Mouse (Mus musculus) 3134 (cell line): ENCODE measurements at regions not wholly inside any gene's neighbourhood (a gene's known extent, or its start where the extent isn't known, plus 50 kb on each side); places are given as distances from the start of the nearest gene placed in this dataset.
A peak's percentile ranks its signal among the peaks of the same experiment; 100 is the strongest.

Experiments
- DNase-seq: peaks from one replicate; pipeline ENCODE4 v3.0.0-alpha.2; 2011; ENCODE audit warnings: low spot score; ENCODE audit not compliant: insufficient read length; ENCODE audit errors: extremely low read depth

- DNase-seq, result no peak
These were observed 236.4 kb downstream of the Gm12728 start for GRCm38 (mm10) chr4:106025966-106026637.

- no peak for DNase-seq
These were observed 250.7 kb downstream of the Gm12728 start for GRCm38 (mm10) chr4:106040376-106040775.

- no peak for DNase-seq
These were observed 252.8 kb downstream of the Gm12728 start for GRCm38 (mm10) chr4:106042456-106042855.

- DNase-seq, result no peak
These were observed 254.0 kb downstream of the Gm12728 start for GRCm38 (mm10) chr4:106043661-106044060.

- no peak for DNase-seq
These were observed 258.4 kb downstream of the Gm12728 start for GRCm38 (mm10) chr4:106048053-106048452.

DNA sequence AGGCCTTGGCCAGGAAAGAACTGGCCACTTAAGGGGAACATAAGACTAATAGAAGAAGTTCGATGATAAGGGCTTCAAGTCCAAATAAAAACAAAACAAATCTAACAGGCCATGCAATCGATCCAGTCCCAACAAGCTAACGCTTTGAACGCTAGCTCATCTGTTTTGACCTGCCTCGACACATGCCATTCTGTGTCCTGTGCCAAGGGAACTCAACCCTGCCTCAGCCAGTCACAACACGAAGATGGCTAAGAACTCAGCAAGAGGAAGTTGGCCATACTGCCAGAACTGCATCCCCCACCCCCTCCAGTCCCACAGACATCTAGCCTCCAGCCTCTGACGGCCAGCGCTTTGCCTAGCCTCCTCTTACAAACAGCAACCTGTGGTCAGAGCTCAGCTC lies 259.1 kb downstream of the Gm12728 start:
- DNase-seq, result no peak

- DNase-seq, result no peak
These were observed 260.2 kb downstream of the Gm12728 start for GRCm38 (mm10) chr4:106049880-106050279.

- no peak for DNase-seq
These were observed 260.6 kb downstream of the Gm12728 start for GRCm38 (mm10) chr4:106050297-106050696.

- DNase-seq, result no peak
These were observed 262.5 kb upstream of the Usp24 start for GRCm38 (mm10) chr4:106053496-106053895.

DNA sequence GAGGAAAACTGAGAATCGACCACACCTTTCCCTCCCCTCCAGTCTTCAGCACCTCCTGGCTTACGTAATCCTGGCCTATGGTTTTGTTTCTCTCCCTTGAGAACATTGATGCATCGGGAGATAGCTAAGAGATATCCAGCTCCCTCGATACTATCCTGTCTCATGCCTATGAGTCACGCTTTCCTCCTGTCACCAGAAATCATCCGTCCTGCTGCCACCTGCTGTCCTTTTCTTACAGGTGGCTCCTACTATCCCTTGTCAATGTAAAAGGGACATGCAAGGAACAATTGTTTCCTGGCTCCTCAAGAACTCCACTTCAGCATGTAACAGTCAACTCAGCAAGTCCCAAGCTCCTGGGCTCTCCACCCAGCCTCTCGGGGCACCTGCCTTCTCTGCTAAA lies 261.7 kb upstream of the Usp24 start:
- DNase-seq, result no peak

DNA sequence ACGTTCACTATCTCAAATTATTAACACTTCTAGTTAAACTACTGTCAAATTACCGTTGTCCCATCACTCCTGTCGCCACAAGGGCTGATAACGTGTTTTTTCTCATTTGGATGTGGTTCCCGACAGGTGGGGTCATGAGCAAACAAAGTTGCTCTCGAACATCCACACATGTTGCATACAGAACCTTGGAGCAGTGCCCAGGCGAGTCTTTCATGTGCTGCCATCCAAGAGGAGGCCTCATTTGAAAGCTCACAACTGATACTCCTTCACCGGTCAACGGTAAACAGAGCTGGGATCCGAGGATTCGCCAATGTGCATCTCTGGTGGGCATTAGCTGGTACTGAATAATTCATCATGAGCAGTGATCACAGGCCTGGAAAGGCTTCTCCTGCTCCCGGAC lies 253.4 kb upstream of the Usp24 start:
- no peak for DNase-seq

- DNase-seq, result no peak
These were observed 252.1 kb upstream of the Usp24 start for GRCm38 (mm10) chr4:106063851-106064382.

DNA sequence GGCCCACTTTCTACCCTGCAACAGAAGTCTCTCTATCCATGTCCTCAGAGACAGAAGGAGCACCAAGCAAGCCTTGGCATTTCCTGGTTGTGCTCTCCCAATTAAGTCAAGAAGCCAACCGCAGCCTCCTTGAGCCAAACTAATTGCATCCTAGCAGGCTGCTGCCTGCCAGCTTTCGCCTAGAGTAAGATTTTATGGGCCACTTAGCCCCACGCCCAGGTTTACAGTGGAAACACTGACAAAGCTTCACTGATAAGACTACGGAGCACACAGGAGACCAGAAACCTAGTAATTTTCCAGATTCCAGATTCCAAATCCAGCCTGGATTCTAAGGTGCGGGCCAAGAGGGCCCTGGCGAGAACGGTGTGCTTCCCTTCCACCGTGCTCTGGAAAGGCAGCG lies 249.0 kb upstream of the Usp24 start:
- no peak for DNase-seq

DNA sequence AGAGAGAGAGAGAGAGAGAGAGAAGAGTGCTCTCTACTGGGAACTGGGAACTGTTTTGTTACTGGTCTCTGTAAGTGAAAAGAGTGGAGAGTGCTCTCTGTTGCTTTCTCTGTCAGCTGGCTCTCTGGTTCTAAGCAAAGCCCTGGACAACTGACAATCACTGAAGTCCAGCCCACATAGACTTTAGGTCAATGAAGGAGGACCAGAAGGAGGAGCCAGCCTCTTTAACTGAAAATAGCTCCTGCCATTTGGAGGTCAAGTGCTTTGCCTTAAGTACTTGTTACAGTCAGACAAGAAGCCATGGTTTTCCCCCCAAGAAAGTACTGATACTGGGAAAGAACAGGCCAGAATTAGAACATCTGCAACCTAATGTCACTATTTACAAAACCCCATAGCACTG lies 232.5 kb upstream of the Usp24 start:
- no peak for DNase-seq

DNA sequence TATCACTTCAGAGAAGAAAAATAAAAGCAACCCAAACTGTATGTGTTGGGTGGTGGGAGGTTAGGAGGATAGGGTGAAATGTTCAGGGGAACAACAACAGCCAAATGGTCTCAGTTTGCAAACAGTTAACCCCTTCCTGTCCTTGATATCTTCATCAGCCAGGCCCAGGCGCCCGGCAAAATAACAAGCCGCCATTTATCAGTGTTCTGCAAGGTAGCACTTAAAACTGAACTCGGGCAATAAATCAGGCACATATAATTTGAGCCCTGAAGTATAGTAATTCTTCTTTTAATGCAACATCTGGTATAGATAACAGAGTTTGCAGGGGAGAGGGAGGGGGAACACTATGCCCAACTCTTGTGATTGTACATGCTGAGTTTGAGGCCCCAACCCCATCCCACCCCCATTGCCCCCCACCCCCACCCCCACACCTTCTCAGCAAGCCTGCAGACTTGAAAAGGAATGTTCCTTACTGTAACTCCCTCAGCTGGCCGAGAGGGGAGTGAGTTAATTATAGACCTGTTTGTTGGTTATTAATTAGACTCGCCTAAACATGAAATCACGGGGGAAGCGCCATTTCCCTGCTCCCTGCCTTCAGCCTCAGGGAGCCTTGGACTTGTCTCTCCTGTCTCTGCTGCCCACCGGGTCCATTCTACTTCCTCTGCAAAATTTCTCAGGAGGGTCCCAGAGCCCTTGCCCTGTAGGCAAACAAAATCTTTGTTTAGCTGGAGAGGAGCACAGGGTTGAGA lies 223.9 kb upstream of the Usp24 start:
- no peak for DNase-seq

DNA sequence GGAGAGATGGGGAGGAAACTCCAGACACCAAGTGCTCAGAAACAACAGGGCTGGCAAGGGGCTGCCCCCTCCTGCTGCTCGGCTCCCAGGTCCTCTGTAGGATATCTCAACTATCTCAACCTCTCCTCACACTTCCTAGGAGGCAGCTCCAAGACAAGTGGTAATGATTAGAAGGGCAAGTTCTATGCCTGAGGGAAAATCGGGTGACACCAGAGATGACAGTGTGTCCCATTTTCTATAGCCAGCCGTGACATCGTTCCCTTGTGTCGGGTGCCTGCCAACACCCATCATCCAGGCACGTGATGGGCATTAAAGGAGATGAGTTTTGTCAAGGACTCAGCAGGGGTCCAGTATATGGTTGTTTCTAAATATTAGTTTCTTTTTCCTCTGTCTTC lies 223.3 kb upstream of the Usp24 start:
- DNase-seq, result no peak

DNA sequence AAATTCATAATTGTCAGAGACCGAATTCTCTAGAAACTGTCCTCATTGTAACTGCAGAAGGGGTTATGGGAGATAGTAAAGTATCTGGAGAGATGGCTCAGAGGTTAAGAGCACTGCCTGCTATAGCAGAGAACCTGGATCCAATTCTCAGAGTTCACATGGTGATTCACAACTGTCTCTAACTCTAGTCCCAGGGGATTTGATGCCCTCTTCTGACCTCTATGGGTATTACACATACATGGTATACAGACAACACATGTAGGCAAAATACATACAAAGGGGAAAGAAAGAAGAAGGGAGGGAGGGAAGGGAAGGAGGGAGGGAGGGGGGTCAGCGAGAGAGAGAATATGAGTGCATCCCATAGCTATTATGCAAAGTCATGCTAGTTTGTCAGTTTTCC lies 222.8 kb upstream of the Usp24 start:
- DNase-seq, result no peak

- DNase-seq, result peak; percentile 3
These were observed 221.0 kb upstream of the Usp24 start for GRCm38 (mm10) chr4:106094882-106095556.

- no peak for DNase-seq
These were observed 219.9 kb upstream of the Usp24 start for GRCm38 (mm10) chr4:106096130-106096529.

DNA sequence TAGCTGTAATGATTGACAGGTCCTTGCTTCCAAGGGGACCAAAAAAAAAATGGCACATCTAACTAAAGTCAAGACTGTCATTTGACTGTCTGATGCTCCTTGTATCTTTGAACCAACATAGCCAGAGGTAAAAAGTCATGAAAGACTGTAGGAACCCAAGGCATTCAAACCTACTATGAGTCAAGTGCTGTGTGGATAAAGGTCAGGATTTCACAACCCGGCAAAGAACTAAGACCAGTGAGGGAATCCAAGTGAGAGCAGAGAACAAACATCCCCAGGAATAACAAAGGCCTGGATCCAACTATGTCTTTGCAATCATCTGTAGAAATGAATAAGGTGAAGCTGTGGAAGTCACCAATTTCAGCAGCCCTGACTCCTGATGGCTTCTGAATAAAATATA lies 218.2 kb upstream of the Usp24 start:
- no peak for DNase-seq

GRCm38 (mm10) chr4:106100211-106101025 lies 215.6 kb upstream of the Usp24 start:
- no peak for DNase-seq
